Mouse (Mus musculus) embryonic facial prominence, embryonic 10.5 days (tissue): ENCODE data around the gene Cyb5d2. TPM values are rescaled to one million over a fixed set of nuclear protein-coding genes. Genes with fewer than 3 reads are reported as not detected.
"Not testable (repeated sequence)": the region's sequence is repeated elsewhere in the genome, so short reads cannot be mapped to it uniquely, and the experiment has no call there.

ENCODE experiments used
- DNase-seq: peaks from one replicate; pipeline ENCODE4 v3.0.0-alpha.2; 2017; ENCODE audit warnings: low spot score
- H3K27ac ChIP-seq: fragments of 300-500 bp; sonication (generic); replicated peaks from 2 replicates; pipeline ENCODE4 v1.5.1; 2016; ENCODE audit warnings: mild to moderate bottlenecking
- H3K27me3 ChIP-seq: fragments of 300-500 bp; sonication (generic); replicated peaks from 2 replicates; pipeline ENCODE4 v1.6.1; 2016; ENCODE audit warnings: low read depth, mild to moderate bottlenecking; ENCODE audit not compliant: poor library complexity, severe bottlenecking
- H3K36me3 ChIP-seq: fragments of 300-500 bp; sonication (generic); replicated peaks from 2 replicates; pipeline ENCODE4 v1.6.1; 2016; ENCODE audit warnings: mild to moderate bottlenecking, moderate library complexity
- H3K4me1 ChIP-seq: fragments of 300-500 bp; sonication (generic); 2 replicates; pipeline ENCODE4 v1.6.1; 2016
- H3K4me3 ChIP-seq: fragments of 300-500 bp; sonication (generic); 2 replicates; pipeline ENCODE4 v1.5.1; 2016; ENCODE audit warnings: mild to moderate bottlenecking, moderate library complexity
- H3K9me3 ChIP-seq: fragments of 300-500 bp; sonication (generic); 2 replicates; pipeline ENCODE4 v1.6.1; 2016; ENCODE audit warnings: mild to moderate bottlenecking
- WGBS: fragments of 180-500 bp; shearing (Covaris S2); methylation state at CpG from one replicate; pipeline ENCODE4 v1.1.7; 2016; 5-methylcytosine and 5-hydroxymethylcytosine counted together
- polyA plus RNA-seq: library from polyadenylated mRNA; unstranded; fragments of >200 nt; fragmentation: Nextera tagmentation; extraction: Ambion mirVana; gene quantifications from 2 replicates; pipeline ENCODE4 v1.2.1, GENCODE M21; 2016

The Cyb5d2 gene
- polyA plus RNA-seq, 1 experiment from 2014 or later, result 4.5 TPM

DNA sequence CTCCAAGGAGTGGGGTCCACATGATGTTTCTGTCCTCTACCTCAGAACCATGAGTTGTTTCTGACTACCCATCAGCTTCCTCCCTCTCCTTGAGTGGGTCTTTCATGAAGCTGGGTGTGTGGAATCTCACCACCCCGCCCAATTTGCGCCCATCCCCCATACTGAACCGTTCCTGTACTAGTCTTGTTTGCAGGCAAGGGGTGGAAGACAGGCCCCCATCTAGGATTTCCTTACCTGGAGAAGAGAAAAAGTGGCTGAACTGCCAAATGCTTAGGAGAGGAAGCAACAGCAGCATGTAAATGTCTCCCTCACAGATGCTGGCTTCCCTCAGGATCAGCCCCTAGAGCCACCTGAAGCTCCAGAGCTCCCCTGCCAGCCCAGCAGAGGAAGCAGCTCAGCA, 25.6 kb downstream of the Cyb5d2 start:
- no peak overlapping the region for H3K27ac ChIP-seq
- H3K4me1 ChIP-seq, result peaks cover 8% of the 10 kb centered on the region; the same call in 1 of the 2 replicates
- DNase-seq, result no peak
- H3K4me3 ChIP-seq, result no peak overlapping the region
- WGBS, result 89% methylated on average over 3 of the region's 3 CpGs
- H3K9me3 ChIP-seq, result no peaks in the 10 kb centered on the region
- no peaks in the 10 kb centered on the region for H3K27me3 ChIP-seq
- peaks cover 39% of the 10 kb centered on the region for H3K36me3 ChIP-seq

DNA sequence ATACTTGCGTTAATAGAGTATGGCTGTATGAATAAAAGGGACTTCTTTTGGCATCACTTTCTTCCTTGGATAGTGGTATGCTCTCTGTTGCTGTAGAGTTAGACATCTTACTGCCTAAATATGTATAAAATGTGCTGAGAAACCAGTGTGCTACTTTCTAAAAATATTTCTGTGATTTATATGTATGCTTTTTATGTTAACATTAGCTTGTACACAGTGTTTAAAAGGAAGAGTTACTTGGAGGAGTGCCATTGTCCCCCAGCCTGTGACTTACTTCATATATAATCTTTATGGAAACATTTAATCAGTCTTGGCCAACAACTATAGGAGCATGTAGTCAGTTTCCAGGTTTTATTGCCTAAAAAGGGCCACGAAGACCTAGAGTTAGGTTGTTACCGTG, 26.9 kb downstream of the Cyb5d2 start:
- Histone ChIP-seq H3K4me3 (no peak overlapping the region), H3K4me1 (peaks cover 8% of the 10 kb centered on the region; the same call in 1 of the 2 replicates), H3K27me3 (no peaks in the 10 kb centered on the region), H3K27ac (no peak overlapping the region), H3K36me3 (peaks cover 47% of the 10 kb centered on the region), H3K9me3 (no peaks in the 10 kb centered on the region)
- DNase-seq, result no peak
- WGBS, result 93% methylated on average over 3 of the region's 3 CpGs

DNA sequence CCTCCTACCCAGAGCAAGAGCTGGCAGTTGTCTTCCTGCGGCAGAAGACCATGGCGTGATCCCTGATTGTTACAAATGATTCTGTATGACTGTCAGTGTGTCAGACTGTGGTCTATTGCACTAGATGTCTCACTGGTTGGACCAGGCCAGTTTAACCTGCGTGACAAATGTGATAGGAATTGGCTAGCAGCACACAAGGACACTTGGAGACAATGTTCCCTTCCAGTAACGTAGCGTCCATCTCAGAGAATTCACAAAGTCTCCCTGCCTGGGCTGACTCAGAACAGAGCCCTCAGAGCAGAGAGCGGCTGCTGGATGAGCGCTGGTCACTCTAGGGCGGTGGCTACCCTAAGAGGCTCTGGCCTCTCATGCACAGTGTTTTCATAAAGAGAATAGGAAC, 28.2 kb downstream of the Cyb5d2 start:
- Histone ChIP-seq H3K27me3 (no peaks in the 10 kb centered on the region), H3K4me1 (no peaks in the 10 kb centered on the region), H3K36me3 (peaks cover 60% of the 10 kb centered on the region), H3K9me3 (no peaks in the 10 kb centered on the region), H3K4me3 (no peak overlapping the region), H3K27ac (no peak overlapping the region)
- 89% methylated on average over 8 of the region's 8 CpGs for WGBS
- DNase-seq, result no peak

DNA sequence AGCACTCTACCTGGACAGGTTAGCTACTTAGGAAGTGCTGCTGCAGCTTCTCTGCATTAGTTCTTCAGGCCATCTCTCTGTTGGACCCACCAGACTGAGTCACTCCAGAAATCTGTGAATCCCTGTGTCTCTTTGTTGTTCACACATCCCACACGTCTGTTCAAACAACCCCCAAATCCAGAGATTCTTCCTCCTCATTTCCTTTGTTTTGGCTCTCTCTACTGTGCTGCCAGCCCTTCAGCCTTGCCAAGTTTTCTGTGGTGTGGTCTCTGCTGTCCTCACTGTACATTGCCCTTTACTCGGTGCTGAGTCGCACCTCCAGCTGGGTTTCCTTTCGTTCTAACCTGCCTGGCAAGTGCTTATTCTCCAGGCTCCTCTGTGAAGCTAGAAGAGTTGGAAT, 31.7 kb downstream of the Cyb5d2 start:
- Histone ChIP-seq H3K27ac (no peak overlapping the region), H3K9me3 (no peaks in the 10 kb centered on the region), H3K27me3 (no peaks in the 10 kb centered on the region), H3K4me3 (no peak overlapping the region), H3K36me3 (peaks cover 83% of the 10 kb centered on the region), H3K4me1 (no peaks in the 10 kb centered on the region)
- 86% methylated on average over 4 of the region's 4 CpGs for WGBS
- DNase-seq, result no peak

- 82% methylated on average over 1 of the region's 1 CpGs for WGBS
- Histone ChIP-seq H3K27me3 (no peaks in the 10 kb centered on the region), H3K27ac (no peak overlapping the region), H3K9me3 (no peaks in the 10 kb centered on the region), H3K4me3 (no peak overlapping the region), H3K4me1 (no peaks in the 10 kb centered on the region), H3K36me3 (peaks cover 91% of the 10 kb centered on the region)
- no peak for DNase-seq
These were observed 35.2 kb downstream of the Cyb5d2 start for GRCm38 (mm10) chr11:72760781-72761180.

DNA sequence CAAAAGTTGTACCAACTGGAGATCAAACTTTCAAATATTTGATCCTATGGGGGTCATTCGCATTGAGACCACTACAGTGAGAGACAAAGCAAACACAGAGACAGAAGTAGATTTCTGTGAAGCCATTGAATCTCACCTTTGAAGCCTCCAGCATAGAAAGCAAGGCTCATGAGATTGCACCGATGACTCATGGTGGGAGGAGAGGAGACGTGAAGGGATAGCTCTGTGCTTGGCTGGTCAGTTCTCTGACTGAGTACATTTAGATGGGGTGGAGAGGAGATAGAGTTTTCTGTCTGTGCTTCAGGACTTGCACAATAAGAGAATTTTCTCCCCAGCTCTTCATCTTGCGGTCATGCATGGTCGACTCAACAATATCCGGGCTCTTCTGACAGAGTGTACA, 36.4 kb downstream of the Cyb5d2 start:
- no peak overlapping the region for H3K27ac ChIP-seq
- peaks cover 100% of the 10 kb centered on the region for H3K36me3 ChIP-seq
- no peaks in the 10 kb centered on the region for H3K4me1 ChIP-seq
- no peak overlapping the region for H3K4me3 ChIP-seq
- DNase-seq, result no peak
- no peaks in the 10 kb centered on the region for H3K9me3 ChIP-seq
- WGBS, result 94% methylated on average over 6 of the region's 6 CpGs
- H3K27me3 ChIP-seq, result no peaks in the 10 kb centered on the region

DNA sequence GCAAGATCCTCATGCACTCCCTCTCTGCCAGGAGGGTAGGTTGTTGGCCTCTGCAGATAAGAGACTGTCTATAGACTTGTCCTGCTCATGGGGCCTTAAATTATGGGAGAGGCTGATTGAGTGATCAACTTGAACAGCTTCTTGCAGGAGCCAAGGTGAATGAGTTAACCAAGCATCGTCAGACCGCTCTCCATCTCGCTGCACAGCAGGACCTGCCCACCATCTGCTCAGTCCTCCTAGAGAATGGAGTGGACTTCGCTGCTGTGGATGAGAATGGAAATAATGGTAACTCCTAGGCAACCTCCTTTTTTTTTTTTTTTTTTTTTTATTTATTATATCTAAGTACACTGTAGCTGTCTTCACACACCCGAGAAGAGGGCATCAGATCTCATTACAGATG, 37.6 kb downstream of the Cyb5d2 start:
- 91% methylated on average over 5 of the region's 5 CpGs for whole genome bisulfite sequencing
- no peaks in the 10 kb centered on the region for H3K4me1 ChIP-seq

GRCm38 (mm10) chr11:72751956-72752355, 44.0 kb downstream of the Cyb5d2 start:
- H3K4me1 ChIP-seq, result no peaks in the 10 kb centered on the region
- peaks cover 100% of the 10 kb centered on the region for H3K36me3 ChIP-seq
- no peak for DNase-seq
- no peaks in the 10 kb centered on the region for H3K27me3 ChIP-seq
- H3K4me3 ChIP-seq, result no peak overlapping the region
- WGBS, result 41% methylated on average over 2 of the region's 2 CpGs
- no peaks in the 10 kb centered on the region for H3K9me3 ChIP-seq
- no peak overlapping the region for H3K27ac ChIP-seq

More for the DNA sequence above, 37.6 kb downstream of the Cyb5d2 start:
- no peaks in the 10 kb centered on the region for H3K27me3 ChIP-seq
- DNase-seq, result no peak
- no peaks in the 10 kb centered on the region for H3K9me3 ChIP-seq
- peaks cover 100% of the 10 kb centered on the region for H3K36me3 ChIP-seq
- H3K27ac ChIP-seq, result no peak overlapping the region
- H3K4me3 ChIP-seq, result no peak overlapping the region

- Histone ChIP-seq H3K27ac (no peak overlapping the region), H3K27me3 (no peaks in the 10 kb centered on the region), H3K4me3 (no peak overlapping the region), H3K9me3 (no peaks in the 10 kb centered on the region), H3K4me1 (no peaks in the 10 kb centered on the region), H3K36me3 (peaks cover 85% of the 10 kb centered on the region)
- no peak for DNase-seq
- WGBS, result 89% methylated on average over 1 of the region's 1 CpGs
These were observed 56.9 kb downstream of the Cyb5d2 start for GRCm38 (mm10) chr11:72739048-72739447.

DNA sequence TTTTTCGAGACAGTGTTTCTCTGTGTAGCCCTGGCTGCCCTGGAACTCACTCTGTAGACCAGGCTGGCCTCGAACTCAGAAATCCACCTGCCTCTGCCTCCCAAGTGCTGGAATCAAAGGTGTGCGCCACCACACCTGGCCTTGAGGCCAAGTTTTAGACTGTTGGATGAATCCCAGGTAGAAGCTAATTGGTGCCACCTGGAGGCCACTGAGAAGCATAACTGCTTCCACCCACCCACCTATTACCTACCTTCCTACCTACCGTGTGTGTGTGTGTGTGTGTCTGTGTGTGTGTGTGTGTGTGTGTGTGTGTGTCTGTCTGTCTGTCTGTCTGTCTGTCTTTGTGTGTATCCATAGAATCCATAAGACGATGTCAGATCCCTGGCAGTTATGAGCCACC, 58.4 kb downstream of the Cyb5d2 start:
- H3K4me1 ChIP-seq, H3K9me3 ChIP-seq, H3K27me3 ChIP-seq, DNase-seq, H3K4me3 ChIP-seq, H3K27ac ChIP-seq: not testable (repeated sequence)
- 87% methylated on average over 5 of the region's 5 CpGs for WGBS
- H3K36me3 ChIP-seq, result peaks cover 87% of the 10 kb centered on the region

DNA sequence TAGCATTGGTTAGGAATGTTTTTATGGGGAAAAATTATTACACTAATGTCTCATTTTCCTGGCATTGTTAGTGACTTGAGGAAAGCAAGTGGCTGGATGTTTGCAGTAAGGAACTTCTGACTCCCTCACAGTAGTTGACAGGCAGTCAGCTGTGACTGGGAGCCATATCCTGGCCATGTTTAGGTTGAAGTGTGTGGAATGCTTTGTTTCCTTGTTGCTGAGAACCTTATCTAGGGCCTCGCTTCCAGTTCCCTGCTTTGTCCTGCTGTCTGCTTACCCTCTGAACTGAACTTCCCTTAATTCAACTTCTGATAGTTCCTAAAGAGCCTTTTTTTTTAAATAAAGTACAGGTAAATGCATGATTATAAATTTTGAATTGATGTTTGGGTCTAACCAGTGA, 59.6 kb downstream of the Cyb5d2 start:
- H3K36me3 ChIP-seq, result peaks cover 88% of the 10 kb centered on the region
- DNase-seq, result no peak
- no peak overlapping the region for H3K27ac ChIP-seq
- no peaks in the 10 kb centered on the region for H3K9me3 ChIP-seq
- WGBS, result 74% methylated on average over 1 of the region's 1 CpGs
- no peaks in the 10 kb centered on the region for H3K4me1 ChIP-seq
- no peak overlapping the region for H3K4me3 ChIP-seq
- no peaks in the 10 kb centered on the region for H3K27me3 ChIP-seq

DNA sequence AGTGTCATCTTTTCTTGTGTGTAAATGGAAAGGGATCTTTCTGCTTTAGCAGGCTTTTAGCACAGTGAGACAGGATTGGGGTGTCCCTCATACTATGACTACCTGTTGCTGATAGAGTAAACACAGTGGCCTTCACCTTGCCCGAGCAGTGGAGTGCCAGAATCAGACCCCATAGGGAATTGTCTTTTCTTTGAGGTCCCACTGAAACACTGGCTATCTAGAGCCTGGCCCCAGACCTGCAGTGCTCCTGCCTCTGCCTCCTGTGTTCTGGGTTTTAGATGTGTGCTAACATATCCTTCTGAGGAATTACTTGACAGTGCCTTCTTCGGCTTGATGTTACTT, 60.5 kb downstream of the Cyb5d2 start:
- Histone ChIP-seq H3K4me1 (no peaks in the 10 kb centered on the region), H3K27me3 (no peaks in the 10 kb centered on the region), H3K27ac (no peak overlapping the region), H3K36me3 (peaks cover 88% of the 10 kb centered on the region), H3K4me3 (no peak overlapping the region), H3K9me3 (no peaks in the 10 kb centered on the region)
- WGBS, result 83% methylated on average over 2 of the region's 2 CpGs
- DNase-seq, result no peak

GRCm38 (mm10) chr11:72734840-72735518, 61.0 kb downstream of the Cyb5d2 start:
- Histone ChIP-seq H3K27ac (no peak overlapping the region), H3K27me3 (no peaks in the 10 kb centered on the region), H3K4me3 (no peak overlapping the region), H3K9me3 (no peaks in the 10 kb centered on the region), H3K4me1 (no peaks in the 10 kb centered on the region), H3K36me3 (peaks cover 88% of the 10 kb centered on the region)
- WGBS, result 89% methylated on average over 4 of the region's 4 CpGs
- no peak for DNase-seq
